Mouse (Mus musculus): ENCODE data around the gene Fpgs.

GRCm38 (mm10) chr2:32749082-32749481 lies 45.1 kb upstream of the Fpgs start:
- no peak for TF ChIP-seq UBTF (IDR thresholded peaks at IDR 0.05; ENCODE audit: borderline replicate concordance, insufficient read depth, low read depth, low read length)
- TF ChIP-seq POLR2A (IDR thresholded peaks at IDR 0.05; ENCODE audit: control insufficient read depth in 1 of 2, insufficient read depth in 1 of 2, low read depth in 1 of 2, low read length in 2 of 2, poor library complexity in 1 of 2), result no peak
- TF ChIP-seq GABPA (IDR thresholded peaks at IDR 0.05; ENCODE audit: low read depth, low read length), result no peak
- TF ChIP-seq CTCF (IDR thresholded peaks at IDR 0.05 in 2 of 3, conservative IDR thresholded peaks at IDR 0.05 in 1 of 3; ENCODE audit: control insufficient read depth in 1 of 3, insufficient read depth in 1 of 3, low read depth in 2 of 3, low read length in 3 of 3, poor library complexity in 1 of 3, severe bottlenecking in 1 of 3), result no peak
- TF ChIP-seq USF2 (IDR thresholded peaks at IDR 0.05; ENCODE audit: borderline replicate concordance in 1 of 2, insufficient read depth in 1 of 2, low read depth in 1 of 2, low read length in 2 of 2), result no peak
- TF ChIP-seq E2F4 (IDR thresholded peaks at IDR 0.05; ENCODE audit: borderline replicate concordance, low read depth, low read length), result no peak

All from MEL (cell line).